Mouse (Mus musculus): ENCODE results near the gene Sell. TPM values are rescaled to one million over a fixed set of nuclear protein-coding genes. Genes with fewer than 3 reads are reported as not detected.
"Not testable (repeated sequence)": the region's sequence is repeated elsewhere in the genome, so short reads cannot be mapped to it uniquely, and the experiment has no call there.

Gene Sell
- total RNA-seq (2021): under 1 TPM; 0.24 to 0.29 TPM
- long read RNA-seq, experiment 1: 0 reads
- long read RNA-seq, experiment 2: 0 reads

DNA sequence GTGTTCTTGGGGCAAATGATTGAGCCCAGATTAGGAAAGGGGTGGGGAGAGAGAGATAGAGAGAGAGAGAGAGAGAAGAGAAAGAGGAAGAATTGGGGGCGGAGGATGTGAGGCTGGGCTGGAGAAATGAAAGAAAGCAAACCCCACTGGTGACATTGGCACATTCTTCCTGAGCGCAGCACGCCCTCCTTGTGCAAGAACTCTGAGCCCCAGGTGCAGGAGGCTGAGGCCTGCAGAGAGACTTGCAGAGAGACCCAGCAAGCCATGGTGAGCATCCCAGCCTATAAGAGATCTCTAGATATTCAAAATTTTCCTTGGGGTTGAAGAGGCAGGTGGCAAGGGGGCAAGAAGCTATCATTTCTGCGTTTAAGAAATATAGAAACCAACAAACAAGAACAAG is at the start of gene Sell:
TSS of gene Sell (plus strand) at position 58 of the 400 bp plus-strand sequence.
- intact Hi-C loops (cut with DNase I; ENCODE audit: low total_unique reads): no loop called here
- DNase-seq: no peak

DNA sequence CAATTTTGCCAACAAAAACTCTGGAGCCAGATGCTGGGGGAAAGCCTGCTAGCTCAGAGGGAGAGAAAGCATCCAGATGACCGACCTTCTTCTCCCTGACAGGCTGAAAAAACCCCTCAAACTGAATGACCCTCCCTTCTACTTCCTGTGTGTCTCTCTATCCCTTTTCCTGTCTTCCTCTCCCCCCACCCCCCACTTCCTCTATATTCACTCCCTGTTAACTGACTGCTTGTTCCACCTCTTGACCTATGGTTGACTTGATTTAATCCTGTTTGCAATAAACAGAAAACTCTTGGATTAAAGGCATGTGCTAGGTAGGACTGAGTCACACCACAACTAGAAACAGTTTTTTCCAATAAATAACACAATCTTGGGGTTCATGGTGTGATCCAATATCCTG is 47.2 kb upstream of the Sell start:
- no peak for DNase-seq
- intact Hi-C loops (cut with DNase I; ENCODE audit: low total_unique reads): no loop called here

DNA sequence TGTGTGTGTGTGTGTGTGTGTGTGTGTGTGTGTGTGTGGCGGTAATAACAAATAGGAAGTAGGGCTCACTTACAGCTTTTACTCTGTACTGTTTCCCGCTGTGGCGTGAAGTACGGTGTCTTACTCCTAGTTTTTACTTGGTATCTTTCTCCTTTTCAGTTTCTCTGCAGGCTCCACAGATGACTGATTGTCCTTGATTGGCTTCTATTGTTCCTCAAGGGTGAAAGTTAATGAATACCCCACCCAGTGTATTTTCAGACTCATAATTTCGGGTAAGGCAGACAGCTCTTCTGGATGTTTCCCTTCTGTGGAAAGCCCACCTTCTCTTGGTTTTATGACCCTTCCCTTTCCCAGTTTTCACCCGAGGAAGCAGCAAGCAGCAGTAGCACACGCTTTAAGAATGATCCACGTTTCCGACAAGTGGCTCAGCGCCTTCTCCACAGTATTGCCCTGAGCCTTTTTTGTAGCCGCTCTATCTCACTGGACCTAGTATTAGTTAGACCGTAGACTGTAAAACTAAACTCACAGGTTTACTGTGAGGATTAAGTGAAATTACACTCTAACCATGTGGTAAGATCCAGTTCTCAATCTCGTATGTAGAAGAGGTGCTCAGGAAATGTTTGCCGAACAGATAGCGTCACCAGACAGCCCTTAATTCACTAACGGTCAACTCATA is 43.4 kb upstream of the Sell start:
- DNase-seq: no peak
- intact Hi-C loops (cut with DNase I; ENCODE audit: low total_unique reads): no loop called here

DNA sequence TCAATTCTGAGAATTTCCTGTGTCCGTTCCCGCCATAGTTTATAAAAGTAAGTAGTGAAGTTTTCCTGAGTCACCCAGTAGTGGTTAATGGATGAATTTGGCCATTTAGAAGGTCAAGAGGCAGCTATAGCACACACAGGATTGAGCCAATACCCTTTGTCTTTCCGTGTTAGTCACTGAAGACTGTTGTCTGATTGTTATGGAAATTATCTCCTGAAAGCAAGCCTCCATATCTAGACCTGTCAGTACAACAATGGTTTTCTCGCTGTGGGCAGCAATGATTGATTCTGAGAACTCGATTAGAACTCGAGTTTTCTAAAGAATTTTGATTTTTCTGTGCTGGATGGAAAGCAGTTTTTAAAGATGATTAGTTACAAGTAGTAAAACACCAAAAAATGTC is 42.0 kb upstream of the Sell start:
- intact Hi-C loops (cut with DNase I; ENCODE audit: low total_unique reads): no loop called here
- no peak for DNase-seq

DNA sequence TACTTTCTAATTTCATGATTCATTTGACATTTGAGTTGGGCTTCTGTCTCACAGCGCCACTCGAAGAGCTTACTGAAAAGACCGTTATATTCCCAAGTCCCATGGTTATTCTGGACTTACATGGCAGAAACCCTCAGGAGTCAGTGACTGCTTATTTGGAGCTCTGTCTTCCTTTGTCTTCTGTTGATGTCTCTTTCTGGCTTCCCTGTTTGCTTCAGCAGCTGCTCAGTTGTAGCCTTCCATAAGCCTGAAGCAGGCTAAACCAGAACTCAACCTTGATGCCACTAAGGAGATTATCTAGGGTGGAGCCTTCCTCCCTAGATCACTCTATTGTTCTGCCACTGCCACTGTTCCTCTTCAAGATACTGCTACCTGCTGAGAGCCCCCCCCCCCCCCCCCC is 41.0 kb upstream of the Sell start:
- intact Hi-C loops (cut with DNase I; ENCODE audit: low total_unique reads); DNase-seq: not testable (repeated sequence)

DNA sequence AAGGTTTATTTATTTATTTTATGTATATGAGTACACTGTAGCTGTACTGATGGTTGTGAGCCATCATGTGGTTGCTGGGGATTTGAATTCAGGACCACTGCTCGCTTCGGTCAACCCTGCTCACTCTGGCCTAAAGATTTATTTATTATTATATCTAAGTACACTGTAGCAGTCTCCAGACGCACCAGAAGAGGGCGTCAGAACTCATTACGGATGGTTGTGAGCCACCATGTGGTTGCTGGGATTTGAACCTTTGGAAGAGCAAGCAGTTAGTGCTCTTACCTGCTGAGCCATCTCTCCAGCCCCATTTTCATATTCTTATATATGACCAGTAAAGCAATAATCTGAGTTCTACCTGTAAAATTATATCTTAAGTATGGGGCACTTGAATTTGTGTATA is 39.7 kb upstream of the Sell start:
- DNase-seq; intact Hi-C loops (cut with DNase I; ENCODE audit: low total_unique reads): not testable (repeated sequence)

DNA sequence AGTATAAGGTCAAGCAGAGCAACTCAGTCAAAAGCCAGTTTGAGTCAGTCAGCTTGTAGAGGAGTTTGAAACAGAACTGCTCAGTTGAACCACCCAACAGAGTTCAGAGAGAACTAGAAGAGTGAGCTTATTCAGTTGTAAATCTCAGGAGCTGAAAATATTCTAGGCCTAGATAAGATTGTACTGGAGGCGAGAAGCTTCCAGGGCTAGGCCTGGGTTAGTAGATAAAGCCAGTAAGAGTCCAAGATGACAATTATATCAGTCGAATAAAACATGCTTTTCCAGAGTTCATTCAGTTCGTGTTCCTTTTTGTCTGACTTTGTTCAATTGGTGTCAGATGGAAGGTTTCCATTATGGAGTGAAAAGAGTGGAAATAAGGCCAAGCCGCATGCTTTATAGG is 36.1 kb upstream of the Sell start:
- intact Hi-C loops (cut with DNase I; ENCODE audit: low total_unique reads): no loop called here
- DNase-seq: no peak

DNA sequence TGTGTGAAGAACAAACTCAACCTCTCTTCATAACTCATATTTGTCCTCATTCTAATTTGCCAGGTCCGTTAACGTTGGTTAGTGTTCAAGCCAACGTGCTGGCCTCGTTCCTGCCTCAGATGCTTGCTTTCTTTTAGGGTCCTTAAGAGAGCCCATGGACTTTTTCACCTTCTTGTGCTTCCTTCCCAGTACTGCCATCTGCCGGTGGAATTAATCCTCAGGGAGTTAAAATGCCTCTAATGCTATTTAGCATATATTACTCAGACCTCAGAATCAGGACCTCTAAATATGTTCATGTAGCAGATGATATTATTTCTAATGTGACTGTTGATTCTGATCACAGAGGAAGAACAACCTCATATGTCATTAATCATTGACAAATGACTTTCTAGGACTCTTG is 34.4 kb upstream of the Sell start:
- intact Hi-C loops (cut with DNase I; ENCODE audit: low total_unique reads): no loop called here
- no peak for DNase-seq

DNA sequence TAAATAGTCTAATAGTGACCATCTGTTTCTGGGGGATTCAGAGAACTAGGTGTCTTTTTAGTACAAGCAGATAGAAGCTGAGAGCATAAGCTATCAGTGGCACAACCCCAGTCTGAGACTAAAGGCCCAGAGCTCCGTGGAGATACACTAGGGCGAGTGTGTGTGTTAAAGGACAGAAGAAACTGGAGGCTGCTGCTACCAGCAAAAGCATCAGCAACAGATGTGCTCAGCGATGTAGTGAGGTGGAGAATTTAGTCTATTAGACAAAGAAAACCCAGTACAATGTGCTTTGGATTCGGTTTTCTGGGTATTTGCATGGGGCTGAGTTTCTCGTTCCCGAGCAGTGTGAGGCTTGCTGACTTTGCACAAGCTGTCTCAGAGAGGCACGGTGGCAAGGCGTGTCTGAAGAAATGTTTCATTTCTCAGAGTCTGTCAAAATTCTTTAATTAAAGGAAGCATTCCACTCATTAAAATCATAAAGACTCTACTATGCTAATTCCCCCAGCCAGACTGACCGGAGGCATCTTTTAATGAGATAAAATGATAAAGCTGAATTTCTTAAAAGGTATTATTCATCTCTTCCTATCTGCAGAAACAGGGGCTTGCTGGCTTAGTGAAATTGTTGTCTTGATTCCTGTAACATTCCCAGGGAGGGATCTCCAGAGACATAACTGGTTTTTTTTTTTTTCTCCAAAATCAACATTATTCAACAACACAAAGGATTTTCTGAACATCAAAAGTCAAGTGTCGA is 21.2 kb upstream of the Sell start:
- intact Hi-C loops (cut with DNase I; ENCODE audit: low total_unique reads): no loop called here
- DNase-seq: no peak

DNA sequence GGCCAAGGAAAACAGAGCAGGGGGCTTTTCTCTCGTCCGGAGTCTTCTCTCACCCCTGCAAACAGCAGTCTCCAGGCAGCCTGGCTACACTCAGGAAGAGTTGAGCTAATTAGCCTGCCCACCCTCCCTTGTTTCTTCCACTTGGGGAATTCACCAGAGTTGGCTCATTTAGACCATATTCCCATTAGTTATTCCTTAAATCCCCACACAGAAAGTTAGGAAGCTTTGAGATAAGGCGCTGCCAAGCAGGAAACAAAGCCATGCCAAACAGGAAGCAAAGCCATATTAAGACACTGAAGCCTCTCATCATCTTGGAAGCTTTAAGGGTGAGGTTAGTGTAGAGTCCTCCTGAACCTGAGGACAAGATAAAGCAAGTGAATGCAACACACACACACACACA is 18.2 kb upstream of the Sell start:
- DNase-seq: no peak
- intact Hi-C loops (cut with DNase I; ENCODE audit: low total_unique reads): no loop called here

DNA sequence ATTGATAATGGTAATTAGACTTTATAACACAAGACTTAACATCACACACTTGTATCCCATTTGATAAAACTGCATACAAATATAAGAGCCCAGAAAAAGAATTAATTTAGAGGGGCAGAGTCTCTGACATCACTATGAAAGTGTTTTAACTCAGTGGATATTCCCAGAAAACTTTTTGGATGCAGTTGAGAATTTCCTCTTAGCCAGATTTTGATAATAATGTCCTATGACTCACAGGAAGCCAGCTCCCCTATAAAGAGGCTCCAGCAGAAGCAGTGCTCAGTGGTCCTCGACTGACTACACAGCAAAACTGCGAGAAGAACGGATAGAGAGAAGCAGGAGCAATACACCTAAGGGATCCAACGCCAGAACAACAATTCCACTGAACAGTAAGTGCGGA is 13.8 kb upstream of the Sell start, which contains the start of gene Sele:
TSS of gene Sele (plus strand) at position 301 of the 400 bp plus-strand sequence.
- intact Hi-C loops (cut with DNase I; ENCODE audit: low total_unique reads): no loop called here

DNA sequence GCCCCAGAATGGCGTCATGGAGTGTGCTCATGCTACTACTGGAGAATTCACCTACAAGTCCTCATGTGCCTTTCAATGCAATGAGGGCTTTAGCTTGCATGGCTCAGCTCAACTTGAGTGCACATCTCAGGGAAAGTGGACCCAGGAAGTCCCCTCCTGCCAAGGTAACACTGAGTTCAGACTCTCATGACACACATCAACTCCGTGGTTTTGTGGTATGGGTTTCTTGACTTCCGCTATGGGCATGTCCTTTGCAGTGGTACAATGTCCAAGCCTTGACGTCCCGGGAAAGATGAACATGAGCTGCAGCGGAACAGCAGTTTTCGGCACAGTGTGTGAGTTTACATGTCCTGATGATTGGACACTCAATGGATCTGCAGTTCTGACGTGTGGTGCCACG is 8.2 kb upstream of the Sell start:
- intact Hi-C loops (cut with DNase I; ENCODE audit: low total_unique reads): no loop called here
- DNase-seq: no peak

More for the DNA sequence above, 13.8 kb upstream of the Sell start, which contains the start of gene Sele:
- no peak for DNase-seq

DNA sequence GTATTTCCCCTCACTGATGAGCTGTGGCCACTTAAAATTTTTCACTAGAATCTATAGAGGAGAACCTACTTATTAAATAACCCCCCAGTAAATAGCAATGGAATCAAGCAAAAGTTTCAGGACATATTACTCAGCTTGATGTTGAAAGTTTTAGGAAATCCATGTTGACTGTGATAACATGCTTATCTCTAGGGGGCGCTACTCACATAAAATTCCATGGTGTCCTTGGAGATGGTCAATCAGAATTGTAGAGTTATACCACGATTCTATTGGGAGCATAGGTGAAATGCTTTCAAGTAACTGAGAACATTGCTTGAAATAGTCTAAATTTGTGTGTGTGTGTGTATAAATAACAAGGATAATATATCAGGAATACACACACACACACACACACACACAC is 7.0 kb upstream of the Sell start:
- intact Hi-C loops (cut with DNase I; ENCODE audit: low total_unique reads): no loop called here
- no peak for DNase-seq

DNA sequence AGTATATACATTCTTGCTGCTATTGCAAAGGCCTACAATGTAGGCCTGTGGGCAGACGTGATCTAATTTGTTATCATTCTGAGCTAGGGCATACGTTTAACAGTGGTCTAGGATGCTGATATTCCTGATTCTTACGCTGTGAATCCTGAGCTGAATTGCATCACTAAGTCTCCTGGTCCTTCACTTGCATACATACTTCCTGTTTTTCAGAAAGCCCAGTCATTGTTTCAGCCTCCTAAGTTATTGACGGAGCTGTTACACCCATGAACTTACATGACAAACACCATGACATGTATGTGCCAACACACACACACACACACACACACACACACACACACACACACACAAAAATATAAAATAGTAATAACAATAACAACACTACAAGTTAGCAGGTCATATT is 1.7 kb upstream of the Sell start:
- intact Hi-C loops (cut with DNase I; ENCODE audit: low total_unique reads): no loop called here
- no peak for DNase-seq

DNA sequence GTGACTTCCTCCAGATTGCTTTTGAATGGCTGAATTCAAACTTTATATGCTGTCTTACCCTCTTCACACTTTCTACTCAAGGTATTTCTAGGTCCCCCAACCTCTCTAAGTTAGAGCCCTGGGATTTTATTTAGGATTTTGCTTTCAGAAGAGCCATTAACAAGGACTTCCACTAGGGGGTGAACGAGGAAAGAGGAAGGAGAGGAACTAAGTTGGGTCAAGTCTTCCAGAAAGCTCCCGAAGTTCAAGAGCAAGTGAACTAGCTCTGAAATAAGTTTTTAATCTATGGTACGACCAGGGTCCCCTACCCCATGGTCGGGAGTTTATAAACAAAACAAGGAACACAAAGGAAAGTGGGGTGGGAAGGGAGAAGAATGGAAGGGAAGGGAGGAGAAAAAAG is 504 bp upstream of the Sell start:
- DNase-seq: no peak

DNA sequence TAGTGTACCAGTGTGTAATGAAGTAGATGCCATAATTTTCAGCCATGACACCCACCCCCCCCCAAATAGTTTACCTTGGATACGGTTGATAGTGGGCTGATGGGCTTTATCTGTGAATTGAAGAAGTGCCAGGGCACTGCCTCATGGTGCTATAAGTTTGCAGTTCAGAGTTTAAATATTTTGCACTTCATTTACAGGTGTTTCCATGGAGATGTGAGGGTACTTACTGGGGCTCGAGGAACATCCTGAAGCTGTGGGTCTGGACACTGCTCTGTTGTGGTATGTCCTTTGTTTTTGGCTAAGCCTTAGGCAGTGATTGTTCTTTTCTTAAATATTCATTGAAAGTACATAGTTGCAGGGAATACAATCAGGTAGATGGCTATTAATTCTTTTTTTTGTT is 1.1 kb downstream of the Sell start:
- DNase-seq: no peak
- intact Hi-C loops (cut with DNase I; ENCODE audit: low total_unique reads): no loop called here

More for the DNA sequence above, 504 bp upstream of the Sell start:
- intact Hi-C loops (cut with DNase I; ENCODE audit: low total_unique reads): no loop called here

DNA sequence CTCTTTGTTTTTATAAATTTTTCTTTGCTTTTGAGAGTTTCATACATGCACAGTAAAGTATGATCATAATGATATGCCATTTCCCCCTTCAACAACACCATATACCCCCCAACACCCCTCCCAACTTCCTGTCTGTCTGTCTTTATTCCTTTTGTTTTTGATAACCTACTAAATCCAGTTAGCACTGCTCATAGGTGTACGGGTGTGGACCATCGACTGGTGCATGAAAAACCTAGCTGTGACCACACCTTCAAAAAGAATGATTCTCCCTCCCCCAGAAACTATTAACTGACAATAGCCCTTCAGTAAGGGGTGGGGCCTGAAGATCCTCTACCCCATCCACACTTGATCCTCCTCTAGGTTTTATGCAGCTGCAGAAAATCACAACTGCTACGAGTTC is 2.0 kb downstream of the Sell start:
- intact Hi-C loops (cut with DNase I; ENCODE audit: low total_unique reads): no loop called here

DNA sequence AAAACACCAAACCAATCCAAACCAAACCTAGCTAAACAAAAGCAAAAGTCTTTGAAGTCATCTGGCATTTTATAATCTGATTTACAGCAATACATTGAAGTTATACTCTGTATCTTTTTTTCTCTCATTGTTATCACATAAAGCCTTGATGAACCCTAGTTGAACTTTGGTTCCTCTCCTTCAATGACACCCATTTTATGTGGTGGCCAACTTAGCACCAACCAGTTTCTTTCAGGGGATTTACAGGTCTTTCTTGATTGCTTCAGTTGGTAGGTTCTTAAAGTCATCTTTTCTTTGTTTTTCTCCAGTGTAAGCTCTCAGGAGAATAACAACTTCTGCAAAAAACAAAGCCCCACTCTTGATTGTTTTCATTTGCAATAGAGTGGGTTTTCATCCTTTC is 7.5 kb downstream of the Sell start:
- DNase-seq: no peak
- intact Hi-C loops (cut with DNase I; ENCODE audit: low total_unique reads): no loop called here

More for the DNA sequence above, 2.0 kb downstream of the Sell start:
- no peak for DNase-seq

DNA sequence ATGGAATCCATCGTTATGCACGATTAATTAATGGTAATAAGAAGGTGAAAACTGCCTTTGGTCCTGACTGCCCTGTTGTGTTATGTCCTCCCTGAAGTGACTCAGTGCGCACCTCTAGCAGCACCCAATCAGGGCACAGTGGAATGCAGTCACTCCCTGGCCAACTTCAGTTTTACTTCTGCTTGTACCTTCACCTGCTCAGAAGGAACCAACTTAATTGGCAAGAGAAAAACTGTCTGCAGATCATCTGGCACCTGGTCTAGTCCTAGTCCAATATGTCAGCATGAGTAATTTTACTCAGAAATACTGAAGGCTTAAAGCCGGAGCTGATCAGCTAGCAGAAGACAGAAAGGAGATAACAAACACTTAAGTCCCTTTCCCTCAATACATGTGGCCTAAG is 8.7 kb downstream of the Sell start:
- DNase-seq: no peak
- intact Hi-C loops (cut with DNase I; ENCODE audit: low total_unique reads): no loop called here

DNA sequence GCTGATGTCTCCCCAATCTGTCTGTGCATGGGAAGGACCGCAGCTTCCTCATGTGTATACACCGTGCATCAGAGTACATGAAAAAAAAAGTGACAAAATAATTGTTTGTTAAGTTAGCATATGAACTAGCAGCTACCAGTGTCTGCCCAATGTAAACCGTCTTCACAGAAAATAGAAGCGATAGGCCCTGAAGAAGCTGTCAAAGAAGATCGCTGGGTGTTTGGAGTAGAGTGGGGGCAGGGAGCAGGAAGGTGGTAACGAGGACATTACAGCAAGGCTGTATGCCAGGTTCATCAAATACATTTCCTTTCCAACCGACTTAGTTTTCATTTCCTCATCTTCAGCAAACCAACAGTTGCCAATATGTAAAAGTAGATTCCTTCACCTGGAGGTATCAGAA is 9.3 kb downstream of the Sell start:
- no peak for DNase-seq
- intact Hi-C loops (cut with DNase I; ENCODE audit: low total_unique reads): no loop called here

DNA sequence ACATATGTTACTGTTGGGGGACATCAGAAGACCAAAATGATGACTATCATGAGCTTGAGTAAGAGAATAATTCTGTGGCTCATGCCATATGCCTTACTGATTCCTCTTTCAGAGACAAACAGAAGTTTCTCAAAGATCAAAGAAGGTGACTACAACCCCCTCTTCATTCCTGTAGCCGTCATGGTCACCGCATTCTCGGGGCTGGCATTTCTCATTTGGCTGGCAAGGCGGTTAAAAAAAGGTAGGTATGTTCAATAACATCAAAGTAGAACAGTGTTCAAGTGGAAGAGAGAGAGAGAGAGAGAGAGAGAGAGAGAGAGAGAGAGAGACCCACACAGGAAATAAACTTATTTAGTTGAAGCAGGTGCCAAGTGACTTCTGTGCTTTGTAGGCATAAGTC is 10.2 kb downstream of the Sell start:
- intact Hi-C loops (cut with DNase I; ENCODE audit: low total_unique reads): no loop called here
- DNase-seq: no peak

Data from gastrocnemius, postnatal 14 days (tissue).